Mouse (Mus musculus) fibroblast of lung, adult 2 months (primary cell): ENCODE measurements around the gene Gm20388.

Experiments used
- DNase-seq: peaks from one replicate; pipeline ENCODE4 v3.0.0-alpha.2; 2011; ENCODE audit warnings: low read depth

Gm20388 gene

DNA sequence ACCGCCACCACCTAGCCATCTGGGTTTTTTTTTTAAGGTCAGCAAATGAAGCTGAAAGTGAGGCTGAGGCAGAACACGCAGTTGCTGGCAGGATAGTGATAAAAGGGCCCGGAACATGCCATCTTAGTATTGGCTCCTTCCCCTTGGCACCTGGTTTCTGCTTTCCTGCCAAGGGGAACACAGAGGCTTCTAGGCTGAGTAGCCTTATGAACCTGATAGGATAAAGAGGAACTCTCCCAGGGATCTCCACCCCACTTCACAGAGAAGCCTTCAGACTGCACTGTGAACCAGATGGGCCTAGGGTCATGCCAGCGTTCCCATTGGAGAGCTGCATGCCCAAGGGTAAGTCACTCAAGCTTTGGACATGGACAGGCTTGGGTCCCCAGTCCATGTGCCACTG lies 1770.3 kb downstream of the Gm20388 start:
- no peak for DNase-seq

DNA sequence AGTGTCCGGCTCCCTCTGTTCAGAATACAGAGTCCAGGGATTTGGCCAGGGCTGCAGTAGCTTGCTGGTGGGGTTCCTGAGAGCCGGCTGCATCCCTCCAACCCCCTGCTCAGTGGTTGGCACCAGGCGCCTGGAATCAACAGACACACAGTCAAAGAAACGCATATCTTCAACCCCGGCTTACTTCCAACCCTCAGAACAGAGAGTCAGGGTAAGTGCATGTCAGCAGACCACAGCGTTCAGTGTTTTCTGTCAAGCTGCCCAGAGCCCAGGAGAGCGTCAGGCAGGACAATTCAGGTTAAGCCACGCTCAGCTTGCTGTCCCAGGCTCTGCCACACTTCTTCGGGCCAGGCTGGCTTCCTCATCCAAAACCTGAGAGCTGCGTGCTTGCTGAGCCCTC lies 1770.8 kb downstream of the Gm20388 start:
- DNase-seq, result no peak

DNA sequence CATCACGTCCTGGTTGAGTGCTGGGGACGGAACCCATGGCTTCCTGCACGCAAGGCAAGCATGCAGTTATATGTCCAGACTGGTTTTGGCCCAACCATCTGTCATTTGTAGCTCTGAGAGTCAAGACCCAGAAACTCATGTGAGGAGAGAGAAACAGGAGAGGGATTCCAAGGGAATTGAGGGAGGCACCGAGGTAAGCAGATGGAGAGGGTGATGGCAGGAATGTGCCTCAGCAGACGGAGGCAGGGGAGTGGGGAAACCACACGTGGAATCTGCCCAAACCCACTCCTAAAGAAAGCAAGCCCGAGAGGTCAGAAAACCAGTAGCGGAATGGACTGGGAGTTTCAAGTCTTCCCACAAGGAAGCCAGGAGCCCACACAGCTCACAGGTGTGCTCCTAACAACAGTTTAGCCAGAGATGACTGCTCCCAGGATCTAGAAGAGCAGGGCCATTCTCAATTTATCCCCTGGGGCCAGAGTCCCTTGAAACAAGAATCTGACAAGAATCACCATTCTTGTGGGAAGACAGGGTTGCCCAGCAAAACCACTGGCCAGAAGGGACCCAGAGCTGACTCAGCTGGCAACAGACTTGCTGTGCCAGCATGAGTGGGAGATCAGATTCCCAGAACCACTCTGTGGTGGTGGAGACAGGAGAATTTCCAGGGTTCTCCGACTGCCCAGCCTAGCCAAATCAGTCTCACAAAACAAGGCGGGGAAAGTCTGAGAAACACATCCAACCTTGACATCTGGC lies 1772.6 kb downstream of the Gm20388 start:
- peak; percentile 85 for DNase-seq

DNA sequence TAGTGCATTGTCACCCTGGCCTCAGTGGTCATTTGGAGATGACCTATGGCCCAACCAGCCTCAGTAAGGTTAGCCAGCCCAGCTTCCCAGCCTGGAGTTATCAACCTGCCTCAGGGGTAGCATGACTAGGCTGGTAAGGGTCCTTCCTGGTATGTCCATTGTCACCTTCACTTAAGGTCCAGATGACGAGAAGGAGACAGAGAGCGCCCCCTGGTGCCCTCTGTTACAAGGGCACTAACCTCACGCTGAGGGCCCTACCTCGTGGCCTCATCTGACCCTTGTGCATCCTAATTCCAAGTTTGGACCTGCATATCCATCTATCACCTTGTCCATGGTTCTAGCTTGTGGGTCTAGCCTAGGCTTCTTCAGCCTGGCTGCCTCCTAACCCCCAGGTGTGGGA lies 1774.8 kb downstream of the Gm20388 start:
- DNase-seq, result no peak

DNA sequence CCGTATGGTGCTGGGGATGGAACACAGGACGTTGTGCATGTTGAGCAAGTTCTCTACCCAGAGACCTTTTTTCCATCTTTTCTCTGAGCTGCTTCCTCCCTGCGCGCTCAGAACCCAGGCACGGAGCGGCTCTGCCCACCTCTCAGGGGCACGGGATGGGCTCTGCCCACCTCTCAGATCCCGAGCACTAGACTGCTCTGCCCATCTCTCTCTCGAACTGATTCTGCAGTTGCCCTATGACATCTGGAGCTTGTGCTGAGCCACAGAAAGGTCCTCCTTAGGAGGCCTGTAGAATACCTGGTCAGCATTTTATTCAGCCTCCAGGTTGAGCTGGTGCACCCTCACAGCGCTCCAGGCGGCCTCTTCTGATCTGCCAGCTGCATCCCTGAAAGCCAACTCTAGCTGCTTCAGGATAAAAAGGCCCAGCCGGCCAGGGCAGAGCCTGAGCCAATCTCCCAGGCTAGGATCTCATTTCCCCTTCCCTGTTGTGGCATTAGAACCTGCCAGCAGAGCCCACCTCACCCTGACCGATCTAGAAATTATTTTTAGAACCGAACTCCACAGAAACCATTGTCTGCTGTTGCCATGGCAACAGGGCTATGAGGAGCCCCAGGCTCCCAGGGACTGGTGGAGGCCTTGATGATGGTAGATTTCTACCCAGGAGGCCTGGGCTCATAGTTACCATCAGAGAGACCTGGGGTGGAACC lies 1777.0 kb downstream of the Gm20388 start:
- no peak for DNase-seq

DNA sequence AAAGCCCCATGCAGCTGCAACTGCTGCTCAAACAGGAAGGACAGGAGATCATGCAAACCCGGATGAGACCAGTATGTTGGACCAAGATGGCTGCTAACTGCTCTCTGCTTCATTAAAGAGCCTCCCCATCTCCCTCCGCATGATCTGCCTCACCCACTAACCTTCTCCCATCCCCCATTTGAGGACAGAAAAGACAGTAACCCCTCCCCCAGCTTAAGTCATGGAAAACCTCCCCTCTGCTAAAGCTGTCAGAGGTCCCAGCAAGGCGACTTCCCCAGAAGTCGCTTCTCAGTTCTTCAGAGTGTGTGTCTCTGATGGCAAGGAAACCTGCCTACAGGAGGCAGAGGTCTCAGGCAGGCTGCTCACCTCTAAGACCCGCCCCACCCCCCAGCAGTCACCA lies 1777.9 kb downstream of the Gm20388 start:
- no peak for DNase-seq

DNA sequence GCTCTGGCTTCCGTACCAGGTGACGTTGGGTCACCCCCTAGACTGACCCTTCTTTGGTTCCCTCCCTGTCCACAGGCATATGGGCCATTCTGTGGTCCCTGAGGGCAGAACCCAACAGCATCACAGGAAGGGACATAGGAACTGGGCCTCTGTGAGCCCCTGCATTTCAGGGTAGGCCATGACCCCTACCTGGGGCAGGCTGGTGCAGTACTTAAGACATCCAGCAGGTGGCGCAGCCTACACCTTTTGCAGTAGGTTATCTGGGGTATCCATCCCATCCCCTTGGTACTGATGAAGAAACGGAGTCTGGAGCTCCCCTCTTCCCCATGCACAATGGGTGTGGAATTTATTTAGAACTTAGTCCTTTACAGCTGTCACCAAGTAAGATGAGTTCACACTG lies 1783.8 kb downstream of the Gm20388 start:
- DNase-seq, result no peak

DNA sequence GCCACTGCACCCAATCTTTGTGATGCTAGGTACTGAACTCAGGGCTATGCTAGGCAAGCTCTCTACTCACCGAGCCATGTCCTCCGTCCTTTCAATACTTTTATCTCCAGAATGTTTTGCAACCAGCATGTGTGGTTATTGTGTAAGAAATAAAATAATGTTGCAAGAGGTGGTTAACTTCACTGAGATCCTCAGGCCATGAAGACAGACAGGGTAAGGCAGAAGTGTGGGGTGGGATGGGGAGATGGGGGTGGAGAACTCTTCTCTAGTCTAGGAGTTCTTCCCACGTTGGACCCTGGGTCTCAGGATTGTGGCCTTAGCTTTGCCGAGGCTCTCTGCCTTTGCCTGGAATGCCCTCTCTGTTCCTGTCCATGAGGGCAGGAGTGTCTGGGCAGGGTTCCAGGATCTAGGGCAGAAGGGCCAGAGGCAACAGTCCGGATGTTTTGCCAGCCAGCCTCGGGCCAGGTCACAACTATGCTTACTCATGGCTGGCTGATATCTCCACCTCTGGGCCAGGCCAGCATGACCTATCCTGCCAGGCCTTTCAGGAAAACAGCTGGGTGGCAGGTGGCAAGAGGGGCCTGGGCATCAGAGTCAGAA lies 1785.0 kb downstream of the Gm20388 start:
- peak; percentile 93 for DNase-seq

DNA sequence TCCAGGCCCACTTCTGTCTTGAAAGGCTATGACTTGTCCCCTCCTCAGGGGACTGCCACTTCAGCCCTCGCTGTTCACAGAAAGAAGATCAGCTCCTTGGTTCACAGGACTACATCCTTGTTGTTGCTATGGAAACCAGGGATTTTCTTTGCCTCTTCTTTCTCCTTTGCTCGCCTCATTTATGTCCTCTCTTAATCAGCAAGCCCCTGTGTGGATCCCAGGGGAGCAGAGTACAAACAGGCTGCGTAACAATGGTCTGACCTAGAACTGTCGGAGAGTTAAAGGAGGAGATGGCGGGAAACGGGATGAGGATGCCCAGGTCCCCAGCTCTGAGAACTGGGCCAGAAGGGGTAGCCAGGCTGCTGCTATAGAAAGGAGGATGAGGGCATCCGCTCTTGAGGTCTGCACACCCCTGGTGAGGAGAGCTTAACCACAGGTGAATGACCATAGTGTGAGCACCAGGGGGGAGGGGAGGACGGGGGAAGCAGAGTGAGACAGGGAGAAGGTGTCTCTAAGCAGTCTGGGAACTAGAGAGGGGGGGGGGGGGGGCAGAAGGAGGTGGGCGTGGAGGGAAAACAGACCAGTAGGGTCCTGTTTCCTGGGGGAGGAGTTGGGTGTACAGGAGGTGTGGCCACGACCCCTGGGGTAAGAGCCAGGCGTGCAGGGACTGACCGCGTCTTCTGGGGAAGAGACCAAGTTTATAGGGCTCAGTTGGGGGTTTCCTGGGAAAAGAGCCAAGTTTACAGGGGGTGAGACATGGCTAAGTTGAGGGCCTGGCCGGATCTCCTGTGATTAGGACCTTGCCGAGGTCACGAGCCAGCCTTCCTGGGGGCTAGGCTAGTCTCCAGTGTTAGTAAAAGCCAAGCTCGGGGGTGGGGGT lies 1787.3 kb downstream of the Gm20388 start:
- no peak for DNase-seq

DNA sequence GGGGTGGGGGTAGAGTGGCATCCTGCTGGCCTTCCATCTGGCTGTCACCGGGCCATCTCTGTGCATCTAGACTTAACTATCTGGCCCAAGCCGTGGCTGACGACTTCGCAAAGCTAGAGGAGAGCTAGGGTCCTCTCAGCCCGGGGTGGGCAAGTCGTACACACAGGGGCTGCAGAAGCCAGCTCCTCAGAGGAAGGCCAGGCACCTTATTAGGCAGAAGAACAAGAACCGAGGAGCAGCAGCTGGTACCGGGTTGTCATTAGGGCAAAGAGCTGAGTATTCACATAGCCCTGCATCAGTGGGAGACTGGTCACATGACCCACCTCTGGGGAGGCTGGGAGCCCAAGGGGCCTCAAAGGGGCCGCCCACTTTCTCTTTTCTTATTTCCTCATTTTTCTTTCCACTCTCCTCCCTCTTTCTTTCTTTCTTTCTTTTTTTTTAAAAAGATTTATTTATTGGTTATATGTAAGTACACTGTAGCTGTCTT lies 1788.0 kb downstream of the Gm20388 start:
- no peak for DNase-seq

DNA sequence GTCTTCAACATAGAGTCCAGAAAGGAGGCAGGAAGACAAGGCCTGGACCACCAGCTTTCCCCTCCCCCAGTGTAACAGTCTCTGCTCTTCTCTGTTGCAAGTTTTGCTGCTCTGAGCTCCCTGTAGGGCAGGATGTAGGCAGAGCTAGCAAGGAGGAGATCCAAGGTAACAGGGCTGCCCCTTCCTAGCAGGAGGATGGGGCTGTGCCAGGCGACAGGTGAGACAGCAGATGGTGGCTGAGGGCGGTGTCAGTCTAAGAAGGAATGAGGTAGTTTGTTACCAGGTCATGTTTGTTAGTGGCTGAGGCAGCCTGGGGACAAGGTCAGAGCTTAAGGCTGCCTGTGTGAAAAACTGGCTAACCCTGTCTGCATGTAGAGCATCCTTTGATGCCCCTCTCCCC lies 1789.3 kb downstream of the Gm20388 start:
- DNase-seq, result no peak

DNA sequence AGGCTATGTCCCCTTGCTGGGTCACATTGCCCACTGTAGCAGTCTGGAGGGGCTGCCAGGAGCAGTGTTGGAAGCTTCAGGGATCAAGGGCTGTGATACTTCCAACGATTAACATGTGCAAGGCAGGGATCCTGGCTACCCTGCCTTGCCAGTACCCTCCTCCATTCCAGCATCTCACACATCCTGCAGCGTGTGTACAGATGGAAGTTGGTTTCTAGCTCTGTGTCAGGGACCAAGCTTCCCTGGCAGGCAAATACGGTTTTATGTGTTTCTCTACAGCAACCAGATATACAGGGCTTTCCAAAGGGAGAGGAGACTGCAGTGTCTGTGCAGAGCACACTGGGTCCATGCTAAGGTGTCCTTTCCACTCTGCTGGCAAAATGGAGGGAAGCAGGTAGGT lies 1794.5 kb downstream of the Gm20388 start:
- no peak for DNase-seq

DNA sequence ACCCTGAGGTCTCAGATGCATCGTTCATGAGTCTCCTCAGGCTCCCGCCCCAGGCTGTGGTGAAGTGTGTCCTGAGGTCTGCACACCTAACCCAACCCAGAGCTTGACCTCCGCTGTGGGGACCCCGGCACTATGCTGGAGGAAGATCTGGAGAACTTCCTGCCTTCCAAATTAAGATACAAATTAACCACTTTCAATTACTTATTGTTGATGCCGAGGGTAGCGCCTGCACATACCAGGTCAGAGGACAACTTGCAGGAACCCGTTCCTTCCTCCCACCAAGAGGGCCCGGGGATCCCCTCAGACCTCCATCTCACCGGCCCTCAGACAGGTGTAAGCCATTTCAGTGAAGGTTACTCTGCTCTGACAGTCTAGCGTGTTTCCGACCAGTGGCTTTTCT lies 1796.3 kb downstream of the Gm20388 start:
- no peak for DNase-seq

DNA sequence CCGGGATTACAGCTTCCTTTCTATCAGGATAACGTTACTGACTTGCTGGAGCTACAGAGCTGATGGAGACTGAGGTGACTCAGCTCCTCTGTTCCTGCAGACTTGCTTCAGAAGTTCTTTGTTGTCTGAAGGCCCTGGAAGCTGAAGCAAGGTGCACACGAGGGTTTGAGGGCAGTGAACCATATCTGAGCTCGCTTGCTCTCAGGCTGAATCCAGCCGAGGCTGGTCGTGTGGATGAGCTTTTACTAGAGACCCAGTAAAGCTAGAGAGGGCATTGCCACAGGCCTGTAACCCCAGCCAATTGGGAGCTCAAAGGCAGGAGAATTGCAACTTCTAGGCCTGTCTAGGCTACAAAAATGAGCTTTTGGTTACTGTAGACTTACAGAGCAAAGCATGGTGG lies 1797.8 kb downstream of the Gm20388 start:
- no peak for DNase-seq

DNA sequence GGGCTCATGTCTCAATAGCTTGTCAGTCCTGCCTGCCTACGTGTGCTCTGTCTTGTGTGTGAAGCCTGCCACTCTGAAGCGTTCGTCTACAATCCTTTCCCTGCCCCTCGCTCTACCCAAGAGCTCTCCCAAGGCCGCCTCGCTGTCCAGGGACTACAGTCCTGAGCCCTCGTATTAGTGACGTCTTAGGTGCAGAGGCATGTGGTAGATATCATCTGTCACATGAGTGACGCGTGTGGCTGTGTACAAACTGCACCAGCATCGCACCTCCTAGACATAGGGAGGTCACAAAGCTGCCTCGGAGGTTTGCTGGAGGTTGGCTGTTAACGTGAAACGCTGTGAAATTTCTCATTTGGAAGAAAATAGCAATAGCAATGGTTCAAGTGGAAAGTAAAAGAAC lies 1806.9 kb downstream of the Gm20388 start:
- DNase-seq, result no peak

DNA sequence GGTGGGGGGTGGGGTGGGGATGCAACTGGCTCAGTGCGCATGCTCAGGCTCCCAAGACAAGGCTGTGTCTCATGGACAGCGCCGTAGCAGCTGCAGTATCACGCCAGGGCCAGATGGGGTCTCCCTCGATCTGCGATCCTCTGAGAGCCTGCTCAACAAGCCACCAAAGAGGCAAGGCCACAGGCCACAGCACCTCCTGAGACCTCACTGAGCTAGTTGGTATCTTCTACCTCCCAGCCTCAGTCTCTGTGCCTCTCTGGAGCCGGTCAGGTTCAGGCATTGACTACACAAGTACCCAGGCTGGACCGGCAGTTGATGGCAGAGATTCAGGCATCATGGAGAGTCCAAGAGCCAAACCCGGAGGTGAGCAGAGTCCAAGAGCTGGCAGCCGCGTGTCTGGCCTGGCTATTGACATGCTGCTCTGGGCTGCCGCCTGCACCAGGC lies 1807.4 kb downstream of the Gm20388 start:
- peak; percentile 82 for DNase-seq

DNA sequence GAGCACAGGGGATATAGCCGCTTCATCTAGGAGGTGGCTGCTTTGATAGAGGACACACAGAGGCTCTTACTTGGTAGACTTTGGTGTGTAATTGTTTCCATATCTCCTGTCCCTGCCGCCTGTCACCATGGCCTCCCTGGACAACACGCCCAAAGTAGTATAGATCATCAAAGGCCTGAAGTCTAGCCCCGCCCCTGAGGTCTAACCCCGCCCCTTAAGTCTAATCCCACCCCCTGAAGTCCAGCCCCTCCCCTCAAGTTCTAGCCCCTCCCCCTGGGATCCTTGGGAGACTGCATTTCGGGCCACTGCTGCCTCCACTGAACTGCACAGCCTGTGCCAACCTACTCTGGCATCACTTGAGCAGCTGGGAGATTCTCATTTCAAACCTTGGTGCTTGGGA lies 1808.3 kb downstream of the Gm20388 start:
- no peak for DNase-seq

DNA sequence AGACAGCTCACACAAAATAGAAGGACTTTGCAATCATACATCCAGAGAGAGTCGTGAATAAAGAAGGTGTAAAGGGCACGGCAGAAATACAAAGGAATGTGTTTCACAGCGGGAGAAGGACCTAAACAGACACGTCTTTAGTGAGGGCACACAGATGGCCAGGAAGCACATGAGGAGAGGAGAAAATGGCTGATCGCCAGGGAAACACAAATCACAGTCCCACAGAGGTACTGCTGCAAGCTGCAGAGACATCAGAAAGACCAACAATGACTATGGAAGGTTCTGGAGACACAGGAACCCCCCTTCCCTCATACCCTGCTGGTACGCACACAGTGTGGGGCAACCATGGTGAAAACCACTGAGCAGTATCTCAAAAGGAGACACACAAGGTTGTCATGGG lies 1810.4 kb downstream of the Gm20388 start:
- DNase-seq, result no peak

DNA sequence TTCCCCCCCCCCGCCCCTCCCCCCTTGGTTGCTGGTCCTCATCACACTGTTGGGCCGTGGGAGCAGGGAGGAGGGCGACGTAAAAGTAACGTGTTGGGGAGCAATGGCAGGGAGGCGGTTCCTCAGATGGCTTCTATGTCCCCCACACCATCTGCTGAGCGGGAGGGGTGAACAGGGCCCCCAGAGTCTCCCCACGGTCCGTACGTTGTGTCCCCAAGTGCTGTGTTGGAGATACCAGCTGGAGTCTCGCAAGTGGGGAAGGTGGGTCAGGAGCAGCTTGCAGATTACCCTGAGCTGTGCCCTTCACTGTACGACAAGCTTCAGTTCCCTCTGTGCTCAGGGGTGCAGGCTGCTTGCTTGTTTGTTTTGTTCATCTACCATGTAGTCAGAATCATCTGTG lies 1813.2 kb downstream of the Gm20388 start:
- no peak for DNase-seq

DNA sequence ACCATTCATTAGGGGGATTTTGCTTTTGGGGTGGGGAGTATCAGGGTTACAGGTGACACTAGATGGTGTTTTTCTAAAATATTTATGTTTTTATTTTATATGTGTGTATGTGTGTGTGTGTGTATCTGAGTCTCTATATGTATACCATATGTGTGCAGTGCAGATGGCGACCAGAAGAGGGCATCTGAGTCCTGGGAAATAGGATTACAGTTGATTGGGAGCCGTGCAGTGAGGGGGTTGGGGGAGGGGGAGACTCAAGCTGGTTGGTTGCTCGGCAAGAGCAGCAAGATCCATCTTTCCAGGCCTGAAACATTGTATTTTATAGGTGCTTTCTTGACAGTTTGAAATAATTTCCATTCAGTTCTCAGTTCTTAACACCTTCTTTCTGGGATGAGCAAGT lies 1816.5 kb downstream of the Gm20388 start:
- no peak for DNase-seq

DNA sequence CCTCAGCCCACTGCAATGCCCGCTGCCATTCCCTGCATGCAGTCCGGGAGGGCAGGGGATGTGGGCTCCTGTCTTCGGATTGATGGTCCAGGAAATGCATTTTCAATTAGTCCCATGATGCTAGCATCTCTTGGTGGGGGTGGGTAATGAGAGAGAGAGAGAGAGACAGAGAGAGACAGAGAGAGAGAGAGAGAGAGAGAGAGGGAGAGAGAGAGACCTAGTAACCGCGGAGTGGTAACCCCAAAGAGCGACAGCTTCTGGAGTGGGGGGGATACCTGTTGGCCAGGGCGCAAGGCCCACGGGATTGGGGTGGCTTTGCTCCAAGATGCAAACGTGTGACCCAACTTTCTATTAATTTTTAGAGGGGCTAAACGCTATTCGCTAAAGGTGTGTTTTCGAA lies 1818.7 kb downstream of the Gm20388 start, which contains the start of gene Jph3:
Gene Jph3, plus strand, starts transcription at position 301 of the 400 bp plus-strand sequence.
- no peak for DNase-seq

DNA sequence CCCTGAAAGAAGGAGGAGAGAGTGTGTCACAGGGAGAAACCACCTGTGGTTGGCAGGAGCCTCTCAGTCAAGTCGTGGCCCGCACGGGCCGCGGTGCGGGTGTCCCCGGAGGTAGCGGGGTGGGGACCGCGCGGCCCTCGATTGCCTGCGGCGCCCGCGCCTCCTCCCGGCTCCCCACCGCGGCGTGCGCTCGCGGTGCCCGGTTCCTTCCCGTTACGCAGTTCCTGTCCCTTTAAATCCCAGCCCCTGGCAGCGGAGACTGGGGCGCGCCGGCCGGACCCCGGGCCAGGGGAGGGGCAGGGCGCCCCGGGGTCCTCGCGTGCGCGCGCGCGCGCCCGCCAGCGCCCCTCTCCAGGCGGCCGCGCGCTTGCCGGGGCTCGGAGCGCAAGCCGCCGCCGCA lies 1819.1 kb downstream of the Gm20388 start:
- DNase-seq, result no peak
